In genomic region chr9:56368814-56369213, GRCm38 (mm10) we compare ENCODE assay signal across 21 mouse cellular contexts. TPM values are rescaled to one million over a fixed set of nuclear protein-coding genes. Genes with fewer than 3 reads are reported as not detected.
DNase-seq lines count a peak whose midpoint lies in the region; ATAC-seq and TF ChIP-seq lines count a peak whose summit lies in the region.
"Had no signal": no experiment of that assay in that cellular context is flagged by ENCODE, and none has a peak within 500 bp of the region (broad histone marks: within the 10 kb centered on the region; RNA-seq: fewer than 3 reads in every experiment).

No protein-coding gene starts in this region.

- H3K27me3 ChIP-seq in heart, embryonic 10.5 days (ENCODE audit: insufficient read depth, poor library complexity, severe bottlenecking): no peaks in the 10 kb centered on the region
- H3K27me3 ChIP-seq in kidney, embryonic 16.5 days (ENCODE audit: insufficient read depth, low read length): no peaks in the 10 kb centered on the region
- no peaks in the 10 kb centered on the region for H3K27me3 ChIP-seq in liver, postnatal 0 days (ENCODE audit: insufficient read depth, low read length)
- H3K27me3 ChIP-seq: liver, embryonic 12.5 days; megakaryocyte, embryonic 14.5 days; Patski had no signal

- no peak for TF ChIP-seq EP300 in liver, postnatal 0 days (IDR thresholded peaks at IDR 0.05; ENCODE audit: low read depth)

- no peak for TF ChIP-seq CTCF in liver, postnatal 0 days (IDR thresholded peaks at IDR 0.05; ENCODE audit: low read depth)

- no peaks in the 10 kb centered on the region for H3K36me3 ChIP-seq in heart, embryonic 10.5 days
- no peaks in the 10 kb centered on the region for H3K36me3 ChIP-seq in kidney, embryonic 16.5 days (ENCODE audit: insufficient read depth, low read length)
- no peaks in the 10 kb centered on the region for H3K36me3 ChIP-seq in liver, postnatal 0 days (replicated peaks; ENCODE audit: insufficient read depth, low read length)
- H3K36me3 ChIP-seq: embryonic facial prominence, embryonic 10.5 days; liver, embryonic 12.5 days had no signal

- no peaks in the 10 kb centered on the region for H3K9me3 ChIP-seq in heart, embryonic 10.5 days
- H3K9me3 ChIP-seq in kidney, embryonic 16.5 days (ENCODE audit: low read length): no peaks in the 10 kb centered on the region
- H3K9me3 ChIP-seq in liver, postnatal 0 days (ENCODE audit: low read length): no peaks in the 10 kb centered on the region
- H3K9me3 ChIP-seq: embryonic facial prominence, embryonic 10.5 days; liver, embryonic 12.5 days; megakaryocyte, embryonic 14.5 days had no signal

- no peak overlapping the region for H3K4me3 ChIP-seq in heart, embryonic 10.5 days
- no peak overlapping the region for H3K4me3 ChIP-seq in kidney, embryonic 16.5 days (ENCODE audit: low read length)
- no peak overlapping the region for H3K4me3 ChIP-seq in brown adipose tissue, adult 24 weeks (ENCODE audit: insufficient read depth, low read depth, low read length)
- H3K4me3 ChIP-seq in liver, postnatal 0 days (ENCODE audit: low read depth, low read length): no peak overlapping the region
- H3K4me3 ChIP-seq: embryonic facial prominence, embryonic 10.5 days; layer of hippocampus, adult 2 months; liver, embryonic 12.5 days; megakaryocyte, embryonic 14.5 days had no signal

- no peak overlapping the region for H3K4me2 ChIP-seq in kidney, embryonic 16.5 days (replicated peaks; ENCODE audit: low read depth, low read length)
- no peak overlapping the region for H3K4me2 ChIP-seq in liver, postnatal 0 days (ENCODE audit: low read depth, low read length)
- H3K4me2 ChIP-seq: hindbrain, embryonic 14.5 days; liver, embryonic 12.5 days had no signal

- DNase-seq in heart, embryonic 10.5 days (ENCODE audit: low spot score): no peak
- DNase-seq in heart, adult 9 months (ENCODE audit: low spot score in 2 of 2): no peak
- DNase-seq in kidney, postnatal 4 days: no peak
- DNase-seq in R1 (ENCODE audit: low read depth, low spot score): peak; percentile 53
- DNase-seq in liver, postnatal 0 days: no peak
- DNase-seq in urinary bladder, postnatal 25 days (ENCODE audit: low spot score): no peak
- DNase-seq: cerebellum, adult 11-12 months; gastrocnemius, postnatal 36 days; right cerebral cortex, adult 18-20 months had no signal

- no peak overlapping the region; the same call in 1 of the 2 replicates for H3K9ac ChIP-seq in kidney, embryonic 16.5 days (replicated peaks; ENCODE audit: low read length)
- H3K9ac ChIP-seq in liver, postnatal 0 days (replicated peaks): no peak overlapping the region
- H3K9ac ChIP-seq: hindbrain, embryonic 14.5 days; liver, embryonic 12.5 days had no signal

- 56% methylated on average over 3 of the region's 3 CpGs for WGBS in heart, embryonic 10.5 days
- WGBS in kidney, embryonic 16.5 days: 54% methylated on average over 3 of the region's 3 CpGs
- WGBS in liver, postnatal 0 days (ENCODE audit: insufficient replicate concordance): 73% methylated on average over 3 of the region's 3 CpGs

- peak overlapping the region; percentile 17; the same call in 1 of the 2 replicates for H3K27ac ChIP-seq in heart, embryonic 10.5 days
- H3K27ac ChIP-seq in kidney, embryonic 16.5 days (ENCODE audit: low read length): peak overlapping the region; percentile 34; the same call in 1 of the 2 replicates
- H3K27ac ChIP-seq in brown adipose tissue, adult 24 weeks (replicated peaks; ENCODE audit: low read depth, low read length): peak overlapping the region; percentile 21
- no peak overlapping the region for H3K27ac ChIP-seq in liver, postnatal 0 days (ENCODE audit: low read depth)
- H3K27ac ChIP-seq: embryonic facial prominence, embryonic 10.5 days; hindbrain, embryonic 14.5 days; layer of hippocampus, adult 2 months; liver, embryonic 12.5 days had no signal

- ATAC-seq in kidney, embryonic 16.5 days (ENCODE audit: low FRiP score, low TSS enrichment): no peak
- no peak for ATAC-seq in liver, postnatal 0 days
- ATAC-seq: forebrain, embryonic 14.5 days; intestine, postnatal 0 days; liver, embryonic 12.5 days; lung, postnatal 0 days; midbrain, embryonic 16.5 days; Patski had no signal

- H3K4me1 ChIP-seq in heart, embryonic 10.5 days: no peaks in the 10 kb centered on the region
- H3K4me1 ChIP-seq in kidney, embryonic 16.5 days (ENCODE audit: insufficient read depth, low read length): 0 out of 2 replicates have a peak, but pooled peaks cover 7% of the 10 kb centered on the region
- peaks cover 11% of the 10 kb centered on the region for H3K4me1 ChIP-seq in brown adipose tissue, adult 24 weeks (ENCODE audit: control insufficient read depth, insufficient read depth, insufficient read length, low read length)
- peaks cover 5% of the 10 kb centered on the region; the same call in 1 of the 2 replicates for H3K4me1 ChIP-seq in liver, postnatal 0 days (ENCODE audit: insufficient read depth)

RNA-seq across cellular contexts. Expression of gene Peak1, which starts 49.1 kb away (rescaled TPM):
- polyA plus RNA-seq in heart, embryonic 10.5 days (2016; fragmentation: Nextera tagmentation; extraction: Ambion mirVana): 10.0 and 10.3 TPM in 2 replicates
- 14.0 and 16.9 TPM in 2 replicates for polyA plus RNA-seq in kidney, embryonic 16.5 days (2015; fragmentation: Nextera tagmentation; extraction: Ambion mirVana)
- 7.5 and 9.6 TPM in 2 replicates for polyA plus RNA-seq in brown adipose tissue, adult 24 weeks (2012; ENCODE audit: insufficient read depth, insufficient read length, missing spikeins)
- polyA plus RNA-seq in liver, postnatal 0 days (2015; fragmentation: Nextera tagmentation; extraction: Ambion mirVana): 2.3 and 2.6 TPM in 2 replicates

RNA-seq across cellular contexts. Expression of gene Hmg20a, which starts 49.6 kb away (rescaled TPM):
- polyA plus RNA-seq in heart, embryonic 10.5 days (2016; fragmentation: Nextera tagmentation; extraction: Ambion mirVana): 56.9 and 62.4 TPM in 2 replicates
- 59.7 and 69.6 TPM in 2 replicates for polyA plus RNA-seq in kidney, embryonic 16.5 days (2015; fragmentation: Nextera tagmentation; extraction: Ambion mirVana)
- polyA plus RNA-seq in brown adipose tissue, adult 24 weeks (2012; ENCODE audit: insufficient read depth, insufficient read length, missing spikeins): 12.6 and 13.9 TPM in 2 replicates
- polyA plus RNA-seq in liver, postnatal 0 days (2015; fragmentation: Nextera tagmentation; extraction: Ambion mirVana): 8.2 and 8.3 TPM in 2 replicates
